Mouse (Mus musculus): ENCODE data around the gene Yy1.

GRCm38 (mm10) chr12:108761209-108761608 lies 31.6 kb upstream of the Yy1 start:
- TF ChIP-seq POLR2A (IDR thresholded peaks at IDR 0.05; ENCODE audit: extremely low read depth, insufficient read depth, low read length) = no peak
- TF ChIP-seq CTCF (IDR thresholded peaks at IDR 0.05; ENCODE audit: extremely low read depth, insufficient read depth, low read length) = no peak

All from cortical plate, adult 2 months (tissue).